Mouse (Mus musculus) hindbrain, embryonic 13.5 days (tissue): ENCODE measurements around the gene Snapc5. TPM values are rescaled to one million over a fixed set of nuclear protein-coding genes. Genes with fewer than 3 reads are reported as not detected.
"Not testable (repeated sequence)": the region's sequence is repeated elsewhere in the genome, so short reads cannot be mapped to it uniquely, and the experiment has no call there.

Experiments used
- ATAC-seq: fragments of 200-750 bp; cut with Nextera tagmentation; 2 replicates; pipeline ENCODE4 v1.8.0; 2017; ENCODE audit warnings: moderate TSS enrichment; ENCODE audit not compliant: low FRiP score
- H3K27ac ChIP-seq: fragments of 300-500 bp; sonication (generic); 2 replicates; pipeline ENCODE4 v1.5.1; 2015; ENCODE audit warnings: inconsistent platforms, mild to moderate bottlenecking, moderate library complexity
- H3K27me3 ChIP-seq: fragments of 300-500 bp; sonication (generic); 2 replicates; pipeline ENCODE4 v1.6.1; 2015; ENCODE audit warnings: mild to moderate bottlenecking, inconsistent platforms
- H3K36me3 ChIP-seq: fragments of 300-500 bp; sonication (generic); 2 replicates; pipeline ENCODE4 v1.6.1; 2015; ENCODE audit warnings: mild to moderate bottlenecking, inconsistent platforms
- H3K4me1 ChIP-seq: fragments of 300-500 bp; sonication (generic); replicated peaks from 2 replicates; pipeline ENCODE4 v1.6.1; 2015; ENCODE audit warnings: inconsistent platforms
- H3K4me2 ChIP-seq: fragments of 300-500 bp; sonication (generic); 2 replicates; pipeline ENCODE4 v1.6.1; 2015; ENCODE audit warnings: inconsistent platforms, mild to moderate bottlenecking, moderate library complexity
- H3K4me3 ChIP-seq: fragments of 300-500 bp; sonication (generic); 2 replicates; pipeline ENCODE4 v1.5.1; 2015; ENCODE audit warnings: mild to moderate bottlenecking, inconsistent platforms
- H3K9ac ChIP-seq: fragments of 300-500 bp; sonication (generic); 2 replicates; pipeline ENCODE4 v1.6.1; 2015; ENCODE audit warnings: mild to moderate bottlenecking, inconsistent platforms
- H3K9me3 ChIP-seq: fragments of 300-500 bp; sonication (generic); 2 replicates; pipeline ENCODE4 v1.6.1; 2016; ENCODE audit warnings: inconsistent platforms
- WGBS: fragments of 180-500 bp; shearing (Covaris S2); methylation state at CpG from one replicate; pipeline ENCODE4 v1.1.7; 2015; 5-methylcytosine and 5-hydroxymethylcytosine counted together
- polyA plus RNA-seq: library from polyadenylated mRNA; unstranded; fragments of >200 nt; fragmentation: Nextera tagmentation; extraction: Ambion mirVana; gene quantifications from 2 replicates; pipeline ENCODE4 v1.2.1, GENCODE M21; 2015

Snapc5 gene
- polyA plus RNA-seq, 1 experiment from 2014 or later = 40.5 TPM

DNA sequence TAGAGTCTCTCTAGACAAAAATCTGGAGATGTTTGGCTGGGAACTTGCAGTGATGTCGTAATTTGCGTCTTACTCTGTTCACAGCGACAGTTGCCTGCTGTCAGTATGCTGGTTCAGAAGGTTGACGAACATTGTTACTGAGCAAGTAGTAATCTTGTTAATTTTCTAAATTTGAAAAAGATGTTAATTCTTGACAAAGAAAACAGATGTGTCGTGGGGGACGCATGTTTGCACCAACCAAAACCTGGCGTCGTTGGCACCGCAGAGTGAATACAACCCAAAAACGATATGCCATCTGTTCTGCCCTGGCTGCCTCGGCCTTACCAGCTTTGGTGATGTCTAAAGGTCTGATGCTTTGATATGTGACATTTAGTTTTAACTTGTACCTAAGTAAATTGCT lies 3.7 kb upstream of the Snapc5 start:
- Histone ChIP-seq H3K4me3 (no peak overlapping the region), H3K4me1 (peaks cover 40% of the 10 kb centered on the region), H3K4me2 (no peak overlapping the region), H3K9me3 (no peaks in the 10 kb centered on the region), H3K27ac (no peak overlapping the region), H3K9ac (no peak overlapping the region), H3K27me3 (no peaks in the 10 kb centered on the region), H3K36me3 (peaks cover 40% of the 10 kb centered on the region)
- no peak for ATAC-seq
- 92% methylated on average over 11 of the region's 11 CpGs for WGBS

DNA sequence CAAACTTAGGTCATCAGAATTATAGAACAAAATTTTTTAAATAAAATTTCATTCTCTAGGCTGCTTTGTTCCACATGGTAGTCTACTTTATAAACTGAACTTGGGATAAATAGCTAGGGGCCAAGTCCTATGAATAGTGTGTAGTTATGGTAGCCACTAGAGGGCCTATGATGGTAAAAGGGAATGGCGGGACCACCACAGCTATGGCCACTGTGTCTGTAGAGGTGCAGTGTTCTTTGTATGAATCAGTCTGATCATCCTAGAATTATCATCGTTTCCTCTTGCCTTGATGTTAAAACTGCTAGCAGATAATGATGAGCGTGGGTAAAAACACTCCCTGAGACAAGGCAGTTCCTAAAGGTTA lies 482 bp upstream of the Snapc5 start:
- Histone ChIP-seq H3K9me3 (no peaks in the 10 kb centered on the region), H3K4me1 (peaks cover 33% of the 10 kb centered on the region), H3K9ac (peak overlapping the region; percentile 76; the same call in 1 of the 2 replicates), H3K27me3 (no peaks in the 10 kb centered on the region), H3K27ac (peak overlapping the region; percentile 85), H3K36me3 (peaks cover 66% of the 10 kb centered on the region), H3K4me3 (peak overlapping the region; percentile 59), H3K4me2 (peak overlapping the region; percentile 56)
- 45% methylated on average over 3 of the region's 3 CpGs for WGBS
- peak; percentile 65; the same call in 1 of the 2 replicates for ATAC-seq

DNA sequence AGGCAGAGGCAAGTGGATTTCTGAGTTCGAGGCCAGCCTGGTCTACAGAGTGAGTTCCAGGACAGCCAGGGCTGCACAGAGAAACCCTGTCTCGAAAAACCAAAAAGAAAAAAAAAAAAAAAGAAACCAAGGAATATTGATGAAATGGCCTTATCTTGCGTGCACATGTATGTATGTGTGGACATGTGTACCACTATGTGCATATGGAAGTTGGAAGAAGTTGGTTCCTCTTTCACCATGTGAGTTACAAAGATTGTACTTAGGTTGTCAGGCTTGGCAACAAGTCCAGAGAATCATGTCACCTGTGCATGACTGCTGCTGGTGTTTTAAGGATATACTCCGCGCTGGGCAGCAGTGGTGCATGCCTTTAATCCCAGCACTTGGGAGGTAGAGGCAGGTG lies 4.2 kb downstream of the Snapc5 start:
- not testable (repeated sequence) for ATAC-seq
- 92% methylated on average over 5 of the region's 5 CpGs for WGBS
- peaks cover 59% of the 10 kb centered on the region for H3K36me3 ChIP-seq

DNA sequence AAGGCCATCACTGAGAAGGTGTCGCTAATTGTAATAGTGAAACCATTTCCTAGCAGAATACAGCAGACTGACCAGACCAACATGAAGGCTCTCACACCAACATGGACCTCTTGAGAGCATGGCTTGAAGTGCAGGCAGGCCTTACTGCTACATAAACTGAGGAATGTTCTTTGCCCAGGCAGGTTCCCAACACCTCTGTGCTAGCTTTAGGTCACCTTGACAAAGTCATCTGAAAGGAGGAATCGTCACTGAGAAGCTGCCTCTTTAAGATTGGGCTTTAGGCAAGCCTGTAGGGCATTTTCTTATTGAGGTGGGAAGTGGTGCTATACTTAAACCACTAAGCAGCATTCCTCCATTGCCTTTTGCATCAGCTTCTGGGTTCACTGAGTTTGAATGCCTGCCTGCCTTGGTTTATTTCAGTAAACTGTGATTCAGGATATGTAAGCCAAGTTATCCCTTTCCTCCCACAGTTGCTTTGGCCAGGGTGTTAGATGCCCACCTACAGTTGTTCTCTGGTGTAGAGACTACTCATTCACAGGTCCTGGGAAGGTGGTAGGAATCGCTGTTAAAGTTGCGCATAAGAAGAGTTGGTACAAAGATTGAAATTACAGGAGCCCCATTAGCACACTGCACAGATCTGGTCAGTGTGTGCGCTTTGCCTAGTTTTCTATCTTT lies 5.2 kb downstream of the Snapc5 start:
- H3K4me3 ChIP-seq = no peak overlapping the region
- 94% methylated on average over 5 of the region's 5 CpGs for WGBS
- H3K27ac ChIP-seq = no peak overlapping the region
- no peak overlapping the region for H3K9ac ChIP-seq
- H3K4me2 ChIP-seq = no peak overlapping the region
- H3K9me3 ChIP-seq = no peaks in the 10 kb centered on the region
- H3K36me3 ChIP-seq = peaks cover 64% of the 10 kb centered on the region
- peaks cover 8% of the 10 kb centered on the region for H3K4me1 ChIP-seq
- no peak for ATAC-seq
- no peaks in the 10 kb centered on the region for H3K27me3 ChIP-seq

More for the DNA sequence above, 4.2 kb downstream of the Snapc5 start:
- peaks cover 13% of the 10 kb centered on the region for H3K4me1 ChIP-seq
- not testable (repeated sequence) for H3K4me2 ChIP-seq, H3K9ac ChIP-seq, H3K27me3 ChIP-seq, H3K4me3 ChIP-seq, H3K27ac ChIP-seq, H3K9me3 ChIP-seq

DNA sequence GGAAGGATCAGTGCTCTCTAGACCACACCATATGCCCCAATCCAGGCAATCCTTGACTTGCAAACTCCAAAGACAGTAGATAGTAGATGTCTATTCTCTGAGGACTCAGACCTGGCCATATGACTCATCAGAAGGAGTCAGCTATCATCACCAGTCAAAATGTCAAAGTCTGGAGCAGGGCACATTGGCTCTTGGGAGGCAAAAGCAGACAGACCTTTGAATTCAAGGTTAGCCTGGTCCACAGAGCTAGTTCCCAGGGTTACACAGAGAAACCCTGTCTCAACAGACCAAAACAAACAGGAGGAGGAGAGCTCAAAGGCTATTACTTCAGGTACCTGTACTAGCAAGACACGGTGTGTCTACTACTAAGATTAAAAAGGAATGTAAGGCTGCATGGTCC lies 14.8 kb downstream of the Snapc5 start:
- ATAC-seq = no peak
- Histone ChIP-seq H3K27ac (no peak overlapping the region), H3K36me3 (peaks cover 43% of the 10 kb centered on the region), H3K27me3 (no peaks in the 10 kb centered on the region), H3K4me2 (no peak overlapping the region), H3K9me3 (no peaks in the 10 kb centered on the region), H3K4me1 (no peaks in the 10 kb centered on the region), H3K4me3 (no peak overlapping the region), H3K9ac (no peak overlapping the region)
- 94% methylated on average over 1 of the region's 1 CpGs for WGBS

DNA sequence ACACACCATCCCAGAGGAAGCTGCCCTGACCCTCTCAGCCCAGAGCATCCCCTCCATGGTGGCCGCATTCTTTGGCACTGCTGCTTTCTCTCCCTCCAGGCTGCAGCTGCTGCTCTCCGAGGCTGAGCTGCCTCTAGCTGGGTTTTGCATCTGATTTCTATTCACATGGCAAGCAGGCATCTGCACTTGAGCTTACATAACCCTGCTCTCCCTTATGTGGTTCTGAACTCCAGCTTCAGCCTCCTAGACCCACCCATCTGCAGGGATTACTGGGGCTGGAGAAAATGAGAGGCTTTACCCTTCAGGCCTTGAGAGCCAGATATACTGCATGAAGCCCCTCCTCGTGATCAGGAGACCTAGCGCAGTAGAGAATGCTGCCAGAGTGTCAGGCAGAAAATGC lies 16.5 kb downstream of the Snapc5 start:
- Histone ChIP-seq H3K9ac (no peak overlapping the region), H3K27ac (no peak overlapping the region), H3K4me3 (no peak overlapping the region), H3K4me2 (no peak overlapping the region), H3K36me3 (peaks cover 30% of the 10 kb centered on the region), H3K4me1 (no peaks in the 10 kb centered on the region), H3K9me3 (no peaks in the 10 kb centered on the region), H3K27me3 (no peaks in the 10 kb centered on the region)
- WGBS = 85% methylated on average over 4 of the region's 4 CpGs
- no peak for ATAC-seq

DNA sequence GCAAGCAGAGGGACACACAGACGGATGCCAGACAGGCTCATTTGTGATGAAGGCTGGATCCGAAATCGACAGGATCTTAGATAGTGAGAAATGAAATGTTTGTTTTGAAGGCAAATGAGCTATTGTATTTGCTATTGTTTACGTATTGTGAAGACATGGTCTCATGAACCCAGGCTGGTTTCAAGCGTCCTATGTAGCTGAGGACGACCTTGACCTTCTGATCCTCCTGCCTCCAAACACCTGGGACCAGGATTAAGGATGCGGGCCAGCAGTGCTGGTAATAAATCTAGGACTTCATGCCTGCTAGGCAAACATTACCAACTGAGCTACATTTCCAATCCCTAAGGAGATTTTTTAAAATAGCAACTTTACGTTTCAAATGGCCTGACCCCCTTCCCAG lies 18.4 kb downstream of the Snapc5 start:
- H3K9ac ChIP-seq = no peak overlapping the region
- H3K4me1 ChIP-seq = no peaks in the 10 kb centered on the region
- WGBS = 87% methylated on average over 8 of the region's 8 CpGs
- no peaks in the 10 kb centered on the region for H3K9me3 ChIP-seq
- H3K36me3 ChIP-seq = peaks cover 19% of the 10 kb centered on the region
- H3K4me2 ChIP-seq = no peak overlapping the region
- no peak overlapping the region for H3K27ac ChIP-seq
- H3K27me3 ChIP-seq = no peaks in the 10 kb centered on the region
- H3K4me3 ChIP-seq = no peak overlapping the region
- ATAC-seq = no peak

DNA sequence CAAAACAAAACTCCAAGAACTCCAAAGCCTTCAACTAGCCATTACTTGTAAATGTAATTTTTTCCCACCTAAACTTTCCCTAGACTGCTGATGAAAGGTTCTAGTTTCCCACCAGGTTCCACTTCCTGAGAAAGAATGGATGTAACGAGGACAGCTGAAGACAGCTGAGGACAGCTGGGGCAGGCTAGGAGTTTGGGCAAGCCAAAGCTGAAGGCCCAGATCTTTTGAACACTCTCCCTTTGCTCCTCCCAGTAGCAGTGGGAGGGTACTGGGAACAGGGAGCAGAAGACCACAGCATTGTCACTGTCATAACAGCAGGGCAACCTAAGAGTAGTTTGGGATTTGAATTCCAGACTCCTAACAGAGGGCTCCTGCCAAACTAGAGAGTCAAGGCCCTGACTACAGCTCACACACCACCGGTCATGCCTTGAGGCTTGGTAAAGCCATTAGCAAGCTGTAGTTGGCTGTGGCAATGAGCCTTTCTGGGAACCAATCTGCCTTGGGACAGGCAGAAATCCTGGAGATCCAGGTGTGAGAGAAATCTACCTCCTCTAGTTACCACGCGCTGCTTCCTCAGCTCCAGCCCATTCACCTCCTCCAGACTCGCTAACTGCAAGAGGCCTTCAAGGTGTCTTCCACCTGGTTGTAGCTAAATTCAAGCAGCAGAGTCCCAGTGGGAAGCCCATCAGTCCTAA lies 19.1 kb downstream of the Snapc5 start:
- no peaks in the 10 kb centered on the region for H3K9me3 ChIP-seq
- WGBS = 98% methylated on average over 5 of the region's 5 CpGs
- no peaks in the 10 kb centered on the region for H3K4me1 ChIP-seq

DNA sequence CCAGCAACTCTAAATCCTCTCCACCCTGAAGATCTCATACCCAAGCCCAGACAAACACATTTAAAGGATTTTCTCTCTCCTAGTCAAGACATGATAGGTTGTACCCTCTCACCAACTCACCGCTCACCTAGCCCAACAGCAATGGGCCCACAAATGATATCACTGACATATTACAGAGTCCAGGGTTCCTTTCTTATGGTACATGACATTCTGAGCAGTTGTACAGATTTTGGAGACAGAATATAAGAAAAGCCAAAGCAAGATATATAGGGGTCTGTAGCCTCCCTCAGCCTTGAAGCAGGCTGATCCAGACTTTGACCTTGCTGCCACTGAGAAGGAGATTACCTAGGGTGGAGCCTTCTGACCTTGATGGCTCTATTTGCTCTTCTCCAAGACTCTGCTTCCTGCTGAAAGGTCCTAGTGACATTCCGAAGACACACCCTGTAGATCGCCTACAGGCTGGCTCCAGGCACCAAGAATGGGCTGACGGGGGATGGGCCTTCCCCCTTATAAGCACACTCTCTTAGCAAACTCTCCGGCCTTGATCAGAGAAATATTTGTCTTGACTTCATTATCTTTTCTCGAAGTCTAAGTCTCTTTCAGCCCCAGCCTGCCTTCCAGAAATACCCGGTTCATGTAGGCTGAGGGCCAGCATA lies 19.8 kb downstream of the Snapc5 start:
- H3K4me1 ChIP-seq, H3K4me2 ChIP-seq, H3K27ac ChIP-seq, ATAC-seq, H3K27me3 ChIP-seq, H3K9ac ChIP-seq, H3K9me3 ChIP-seq, H3K4me3 ChIP-seq: not testable (repeated sequence)
- WGBS = 93% methylated on average over 7 of the region's 7 CpGs
- H3K36me3 ChIP-seq = peaks cover 20% of the 10 kb centered on the region

More for the DNA sequence above, 19.1 kb downstream of the Snapc5 start:
- no peak overlapping the region for H3K27ac ChIP-seq
- H3K27me3 ChIP-seq = no peaks in the 10 kb centered on the region
- H3K4me2 ChIP-seq = no peak overlapping the region
- H3K4me3 ChIP-seq = no peak overlapping the region
- H3K36me3 ChIP-seq = peaks cover 19% of the 10 kb centered on the region
- no peak overlapping the region for H3K9ac ChIP-seq
- ATAC-seq = no peak

DNA sequence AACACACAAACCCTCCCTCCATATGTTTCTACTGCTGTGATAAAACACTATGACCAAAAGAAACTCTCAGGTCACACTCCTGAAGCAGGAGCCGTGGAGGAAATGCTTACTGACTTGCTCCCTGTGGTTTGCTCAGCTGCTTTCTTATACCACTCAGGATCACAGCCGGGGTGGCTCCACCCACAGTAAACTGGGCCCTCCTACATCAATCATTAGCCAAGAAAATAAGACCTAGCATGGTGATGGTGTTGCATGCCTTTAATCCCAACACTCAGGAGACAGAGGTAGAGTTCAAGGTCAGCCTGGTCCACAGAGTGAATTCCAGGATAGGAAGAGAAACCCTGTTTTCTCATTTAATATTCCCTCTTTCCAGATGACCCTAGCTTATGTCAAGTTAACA lies 20.8 kb downstream of the Snapc5 start:
- H3K4me1 ChIP-seq = no peaks in the 10 kb centered on the region
- H3K36me3 ChIP-seq = peaks cover 27% of the 10 kb centered on the region
- no peak overlapping the region for H3K4me3 ChIP-seq
- no peak overlapping the region for H3K27ac ChIP-seq
- 84% methylated on average over 2 of the region's 2 CpGs for WGBS
- H3K9me3 ChIP-seq = no peaks in the 10 kb centered on the region
- no peak for ATAC-seq
- no peaks in the 10 kb centered on the region for H3K27me3 ChIP-seq
- H3K4me2 ChIP-seq = no peak overlapping the region
- H3K9ac ChIP-seq = no peak overlapping the region

DNA sequence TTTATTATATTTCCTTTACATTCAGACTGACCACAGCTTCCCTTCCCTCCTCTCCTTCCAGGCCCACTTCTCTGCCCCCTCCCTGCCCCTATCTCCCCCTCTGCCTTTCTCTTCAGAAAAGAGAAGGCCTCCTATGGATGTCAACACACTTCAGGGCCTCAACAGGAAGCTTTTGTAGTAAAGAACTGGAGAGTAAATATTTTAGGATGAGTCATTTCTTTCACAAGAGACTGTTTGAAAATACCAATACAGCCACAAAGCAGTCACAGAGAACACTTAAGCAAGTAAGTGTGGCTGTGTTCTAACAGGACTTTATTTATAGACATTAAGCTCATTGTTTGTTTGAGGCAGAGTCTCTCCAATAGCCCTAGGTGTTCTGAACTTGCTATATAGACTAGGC lies 23.3 kb downstream of the Snapc5 start:
- no peaks in the 10 kb centered on the region for H3K27me3 ChIP-seq
- no peak overlapping the region for H3K9ac ChIP-seq
- H3K4me3 ChIP-seq = no peak overlapping the region
- H3K4me2 ChIP-seq = no peak overlapping the region
- no peaks in the 10 kb centered on the region for H3K9me3 ChIP-seq
- no peak for ATAC-seq
- H3K27ac ChIP-seq = no peak overlapping the region
- no peaks in the 10 kb centered on the region for H3K4me1 ChIP-seq
- peaks cover 25% of the 10 kb centered on the region for H3K36me3 ChIP-seq

DNA sequence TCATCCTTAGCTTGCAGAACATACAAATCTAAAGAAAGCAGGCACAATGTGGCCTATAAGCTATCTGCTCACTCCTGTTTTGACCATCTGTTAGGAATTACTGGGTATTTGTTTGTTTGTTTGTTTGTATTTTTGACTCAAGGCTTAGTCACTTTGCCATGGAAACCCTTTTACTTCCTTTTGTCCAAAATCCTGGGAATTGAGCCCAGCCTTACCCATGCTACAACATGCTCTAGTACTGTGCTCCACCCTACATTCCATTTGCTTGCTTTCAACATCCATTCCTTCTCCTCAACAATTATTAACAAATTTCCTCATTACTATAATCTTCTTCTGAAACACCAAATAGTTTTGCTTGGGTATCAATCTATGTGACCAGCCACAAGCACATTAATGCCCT lies 23.8 kb downstream of the Snapc5 start:
- H3K27me3 ChIP-seq = no peaks in the 10 kb centered on the region
- no peaks in the 10 kb centered on the region for H3K4me1 ChIP-seq
- H3K9ac ChIP-seq = no peak overlapping the region
- H3K36me3 ChIP-seq = peaks cover 25% of the 10 kb centered on the region
- H3K4me2 ChIP-seq = no peak overlapping the region
- H3K27ac ChIP-seq = no peak overlapping the region
- H3K4me3 ChIP-seq = no peak overlapping the region
- no peak for ATAC-seq
- H3K9me3 ChIP-seq = no peaks in the 10 kb centered on the region
